Comparison of ENCODE assay signal across 23 mouse cellular contexts in the genomic region with DNA sequence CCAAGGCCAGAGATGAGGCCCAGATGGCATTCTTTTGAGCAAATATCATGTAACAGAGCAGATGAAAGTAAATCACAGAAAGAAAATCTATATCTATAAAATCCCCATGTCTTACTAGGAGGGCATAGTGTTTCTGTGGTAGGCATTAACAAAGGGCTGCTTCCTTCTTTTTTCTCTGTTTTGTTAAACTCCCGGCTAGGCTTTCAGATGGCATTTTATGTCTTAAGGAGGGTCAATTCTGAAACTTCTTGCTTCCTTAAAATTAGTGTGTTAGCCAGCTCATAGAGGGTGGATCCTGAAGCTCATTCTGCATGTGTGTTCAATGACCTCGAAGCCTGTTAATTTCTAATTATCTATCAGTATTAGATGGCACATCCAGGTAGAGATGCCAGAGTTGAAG.
"Had no signal": no experiment of that assay in that cellular context is flagged by ENCODE, and none has a peak within 500 bp of the region (broad histone marks: within the 10 kb centered on the region; RNA-seq: fewer than 3 reads in every experiment).

No protein-coding gene starts in this region.

- ATAC-seq: liver, postnatal 0 days; lung, postnatal 0 days had no signal

- H3K9me3 ChIP-seq: kidney, embryonic 15.5 days; limb, embryonic 12.5 days; limb, embryonic 15.5 days; neural tube, embryonic 13.5 days; stomach, embryonic 15.5 days had no signal

- H3K4me2 ChIP-seq: kidney, embryonic 15.5 days; limb, embryonic 12.5 days; limb, embryonic 15.5 days; liver, embryonic 11.5 days; lung, embryonic 14.5 days; midbrain, embryonic 11.5 days; neural tube, embryonic 13.5 days; stomach, embryonic 15.5 days had no signal

- H3K4me1 ChIP-seq: kidney, embryonic 15.5 days; limb, embryonic 12.5 days; limb, embryonic 15.5 days; neural tube, embryonic 13.5 days; stomach, embryonic 15.5 days had no signal

- H3K9ac ChIP-seq: kidney, embryonic 15.5 days; limb, embryonic 12.5 days; limb, embryonic 15.5 days; liver, embryonic 14.5 days; liver, postnatal 0 days; lung, embryonic 14.5 days; neural tube, embryonic 13.5 days; stomach, embryonic 15.5 days had no signal

- H3K4me3 ChIP-seq: kidney, embryonic 15.5 days; left cerebral cortex, adult 2 months; limb, embryonic 12.5 days; limb, embryonic 15.5 days; neural tube, embryonic 13.5 days; stomach, embryonic 15.5 days had no signal

- H3K27ac ChIP-seq: kidney, embryonic 15.5 days; left cerebral cortex, adult 2 months; limb, embryonic 12.5 days; limb, embryonic 15.5 days; liver, embryonic 14.5 days; macrophage; neural tube, embryonic 13.5 days; stomach, embryonic 15.5 days had no signal

- H3K36me3 ChIP-seq: kidney, embryonic 15.5 days; limb, embryonic 12.5 days; limb, embryonic 15.5 days; neural tube, embryonic 13.5 days; stomach, embryonic 15.5 days had no signal

- H3K27me3 ChIP-seq: limb, embryonic 15.5 days; stomach, embryonic 15.5 days had no signal

- DNase-seq: kidney, adult 8-10 months; kidney, postnatal 10 days; kidney, postnatal 36 days; layer of hippocampus, postnatal 36 days; left cerebral cortex, postnatal 4 days; liver, postnatal 0 days; lung, embryonic 14.5 days; midbrain, embryonic 14.5 days; retina, postnatal 1 day; right cerebral cortex, postnatal 25 days; spleen, adult 18-20 months; thymus, postnatal 25 days had no signal
